ENCODE assay signal across 21 mouse cellular contexts in the genomic region with DNA sequence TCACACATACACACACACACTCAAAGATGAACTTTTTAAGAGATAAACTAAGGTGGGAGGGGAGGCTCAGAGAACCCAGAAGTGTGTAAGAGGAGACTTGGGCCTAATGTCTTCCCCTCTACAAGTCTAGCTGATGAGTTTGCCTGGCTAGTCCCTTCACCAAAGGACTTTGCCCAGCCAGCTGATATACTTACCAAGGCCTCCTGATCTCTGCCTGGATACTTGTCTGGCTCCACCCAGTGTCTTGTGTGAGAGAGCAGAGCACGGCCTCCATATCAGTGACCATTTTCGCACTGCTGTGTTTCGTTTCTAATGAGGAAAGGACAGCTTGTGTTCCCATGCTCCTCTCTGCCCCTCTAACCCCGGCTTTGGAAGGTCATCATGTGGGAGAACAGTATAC.
"Had no signal": no experiment of that assay in that cellular context is flagged by ENCODE, and none has a peak within 500 bp of the region (broad histone marks: within the 10 kb centered on the region; RNA-seq: fewer than 3 reads in every experiment).

No protein-coding gene starts in this region.

- DNase-seq: gastrocnemius, adult 2 months; gastrocnemius, postnatal 10 days; gastrocnemius, postnatal 25 days; heart, adult 18-20 months; heart, postnatal 10 days; heart, postnatal 4 days; kidney, adult 18-20 months; kidney, postnatal 14 days; layer of hippocampus, adult 9-11 months; layer of hippocampus, postnatal 36 days; left cerebral cortex, postnatal 4 days had no signal

- H3K4me3 ChIP-seq: gastrocnemius, adult 2 months; heart, embryonic 10.5 days; heart, embryonic 12.5 days; hindbrain, embryonic 10.5 days; hindbrain, embryonic 12.5 days; limb, embryonic 13.5 days; limb, embryonic 15.5 days had no signal

- H3K27me3 ChIP-seq: limb, embryonic 13.5 days; limb, embryonic 15.5 days had no signal

- H3K36me3 ChIP-seq: heart, embryonic 10.5 days; heart, embryonic 12.5 days; hindbrain, embryonic 10.5 days; hindbrain, embryonic 12.5 days; limb, embryonic 13.5 days; limb, embryonic 15.5 days had no signal

- ATAC-seq: forebrain, embryonic 16.5 days; inflammation-experienced regulatory T-cells, adult 6 months had no signal

- H3K4me2 ChIP-seq: heart, embryonic 12.5 days; hindbrain, embryonic 12.5 days; hindbrain, embryonic 14.5 days; limb, embryonic 13.5 days; limb, embryonic 15.5 days had no signal

- H3K9me3 ChIP-seq: heart, embryonic 10.5 days; heart, embryonic 12.5 days; hindbrain, embryonic 10.5 days; hindbrain, embryonic 12.5 days; limb, embryonic 13.5 days; limb, embryonic 15.5 days had no signal

- H3K27ac ChIP-seq: gastrocnemius, adult 2 months; hindbrain, embryonic 10.5 days; hindbrain, embryonic 12.5 days; hindbrain, embryonic 14.5 days; kidney, postnatal 0 days; limb, embryonic 13.5 days; limb, embryonic 15.5 days had no signal

- H3K9ac ChIP-seq: heart, embryonic 12.5 days; hindbrain, embryonic 14.5 days; limb, embryonic 13.5 days; limb, embryonic 15.5 days had no signal
